Mouse (Mus musculus): ENCODE measurements at regions not wholly inside any gene's neighbourhood (a gene's known extent, or its start where the extent isn't known, plus 50 kb on each side); places are given as distances from the start of the nearest gene placed in this dataset.

GRCm38 (mm10) chr16:51939061-51939460, 92.0 kb upstream of the Cblb start:
- no peak overlapping the region for H3K9ac ChIP-seq (ENCODE audit: low read depth, poor library complexity, severe bottlenecking)
- H3K4me3 ChIP-seq (ENCODE audit: low read depth, low read length): no peak overlapping the region
- H3K27ac ChIP-seq (ENCODE audit: insufficient read depth, low read length): no peak overlapping the region
- H3K36me3 ChIP-seq (ENCODE audit: control insufficient read depth, insufficient read depth, low read length, poor library complexity, severe bottlenecking): no peaks in the 10 kb centered on the region
- H3K9me3 ChIP-seq (replicated peaks; ENCODE audit: control insufficient read depth, insufficient read depth, low read length, poor library complexity, severe bottlenecking): no peaks in the 10 kb centered on the region; the same call in 1 of the 2 replicates
- TF ChIP-seq POLR2A (IDR thresholded peaks at IDR 0.05; ENCODE audit: insufficient read depth, low read length) (no peak), EP300 (IDR thresholded peaks at IDR 0.05; ENCODE audit: insufficient read depth, low read depth, low read length) (no peak), CTCF (IDR thresholded peaks at IDR 0.05; ENCODE audit: low read depth, low read length) (no peak)
- H3K27me3 ChIP-seq (ENCODE audit: control insufficient read depth, insufficient read depth, low read length, poor library complexity, severe bottlenecking): no peaks in the 10 kb centered on the region
- H3K4me1 ChIP-seq (ENCODE audit: control insufficient read depth, insufficient read depth, low read length): no peaks in the 10 kb centered on the region

GRCm38 (mm10) chr16:51940574-51940973, 90.5 kb upstream of the Cblb start:
- no peak overlapping the region for H3K27ac ChIP-seq (ENCODE audit: insufficient read depth, low read length)
- no peak overlapping the region for H3K9ac ChIP-seq (ENCODE audit: low read depth, poor library complexity, severe bottlenecking)
- no peaks in the 10 kb centered on the region for H3K4me1 ChIP-seq (ENCODE audit: control insufficient read depth, insufficient read depth, low read length)
- H3K4me3 ChIP-seq (ENCODE audit: low read depth, low read length): no peak overlapping the region
- H3K27me3 ChIP-seq (ENCODE audit: control insufficient read depth, insufficient read depth, low read length, poor library complexity, severe bottlenecking): no peaks in the 10 kb centered on the region
- H3K9me3 ChIP-seq (replicated peaks; ENCODE audit: control insufficient read depth, insufficient read depth, low read length, poor library complexity, severe bottlenecking): peaks cover 3% of the 10 kb centered on the region; the same call in 1 of the 2 replicates
- H3K36me3 ChIP-seq (ENCODE audit: control insufficient read depth, insufficient read depth, low read length, poor library complexity, severe bottlenecking): no peaks in the 10 kb centered on the region
- TF ChIP-seq CTCF (IDR thresholded peaks at IDR 0.05; ENCODE audit: low read depth, low read length) (no peak), EP300 (IDR thresholded peaks at IDR 0.05; ENCODE audit: insufficient read depth, low read depth, low read length) (no peak), POLR2A (IDR thresholded peaks at IDR 0.05; ENCODE audit: insufficient read depth, low read length) (no peak)

- Histone ChIP-seq H3K36me3 (ENCODE audit: control insufficient read depth, insufficient read depth, low read length, poor library complexity, severe bottlenecking) (no peaks in the 10 kb centered on the region), H3K4me1 (ENCODE audit: control insufficient read depth, insufficient read depth, low read length) (no peaks in the 10 kb centered on the region), H3K4me3 (ENCODE audit: low read depth, low read length) (no peak overlapping the region), H3K9me3 (replicated peaks; ENCODE audit: control insufficient read depth, insufficient read depth, low read length, poor library complexity, severe bottlenecking) (peaks cover 4% of the 10 kb centered on the region; the same call in 1 of the 2 replicates), H3K9ac (ENCODE audit: low read depth, poor library complexity, severe bottlenecking) (no peak overlapping the region), H3K27me3 (ENCODE audit: control insufficient read depth, insufficient read depth, low read length, poor library complexity, severe bottlenecking) (no peaks in the 10 kb centered on the region), H3K27ac (ENCODE audit: insufficient read depth, low read length) (no peak overlapping the region)
- no peak for TF ChIP-seq POLR2A (IDR thresholded peaks at IDR 0.05; ENCODE audit: insufficient read depth, low read length)
- TF ChIP-seq EP300 (IDR thresholded peaks at IDR 0.05; ENCODE audit: insufficient read depth, low read depth, low read length): no peak
- no peak for TF ChIP-seq CTCF (IDR thresholded peaks at IDR 0.05; ENCODE audit: low read depth, low read length)
Observed at GRCm38 (mm10) chr16:51942431-51943130, 88.4 kb upstream of the Cblb start.

- no peaks in the 10 kb centered on the region for H3K36me3 ChIP-seq (ENCODE audit: control insufficient read depth, insufficient read depth, low read length, poor library complexity, severe bottlenecking)
Observed at GRCm38 (mm10) chr16:51967051-51967845, 63.8 kb upstream of the Cblb start.

More at GRCm38 (mm10) chr16:51967051-51967845, 63.8 kb upstream of the Cblb start:
- H3K9ac ChIP-seq (ENCODE audit: low read depth, poor library complexity, severe bottlenecking): no peak overlapping the region
- H3K4me1 ChIP-seq (ENCODE audit: control insufficient read depth, insufficient read depth, low read length): no peaks in the 10 kb centered on the region
- no peaks in the 10 kb centered on the region for H3K27me3 ChIP-seq (ENCODE audit: control insufficient read depth, insufficient read depth, low read length, poor library complexity, severe bottlenecking)
- TF ChIP-seq POLR2A (IDR thresholded peaks at IDR 0.05; ENCODE audit: insufficient read depth, low read length): no peak
- no peak for TF ChIP-seq CTCF (IDR thresholded peaks at IDR 0.05; ENCODE audit: low read depth, low read length)
- TF ChIP-seq EP300 (IDR thresholded peaks at IDR 0.05; ENCODE audit: insufficient read depth, low read depth, low read length): no peak
- no peak overlapping the region for H3K4me3 ChIP-seq (ENCODE audit: low read depth, low read length)
- peaks cover 11% of the 10 kb centered on the region; the same call in 1 of the 2 replicates for H3K9me3 ChIP-seq (replicated peaks; ENCODE audit: control insufficient read depth, insufficient read depth, low read length, poor library complexity, severe bottlenecking)
- H3K27ac ChIP-seq (ENCODE audit: insufficient read depth, low read length): no peak overlapping the region
